Mouse (Mus musculus) layer of hippocampus, adult 9-10 months (tissue): Measurements from ENCODE around the gene Slc25a41.
A peak's percentile ranks its signal among the peaks of the same experiment; 100 is the strongest.
"Not testable (repeated sequence)": the region's sequence is repeated elsewhere in the genome, so short reads cannot be mapped to it uniquely, and the experiment has no call there.

Experiments used
- DNase-seq: peaks from one replicate; pipeline ENCODE4 v3.0.0; 2022; ENCODE audit warnings: low spot score

Gene Slc25a41

DNA sequence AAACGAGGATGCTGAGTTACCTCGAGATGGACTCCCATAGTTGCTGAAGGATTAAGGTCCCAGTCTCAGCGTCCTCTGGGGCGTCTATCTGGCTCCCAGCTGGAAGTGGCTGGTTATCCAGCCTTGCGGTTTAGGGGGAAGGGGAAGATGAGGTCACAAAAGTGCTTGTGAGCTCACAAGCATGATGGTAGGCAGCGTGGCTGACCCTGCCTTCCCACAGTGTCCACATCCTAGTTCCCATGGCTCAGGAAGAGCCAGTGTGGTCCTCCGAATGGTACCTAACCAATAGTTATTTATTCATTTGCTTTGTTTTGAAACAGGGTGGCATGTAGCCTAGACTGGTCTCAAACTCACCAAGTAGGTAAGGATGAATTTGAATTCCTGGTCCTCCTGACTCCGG, at the start of gene Slc25a41:
Gene Slc25a41 (minus strand): TSS at position 101 of the 400 bp plus-strand sequence.
- no peak for DNase-seq

GRCm38 (mm10) chr17:57087049-57087832, 45.8 kb upstream of the Slc25a41 start, which contains the start of gene Tubb4a:
TSS of gene Tubb4a (minus strand) at chr17:57087782.
- DNase-seq: peak; percentile 61

- DNase-seq: no peak
These were observed 44.7 kb upstream of the Slc25a41 start for GRCm38 (mm10) chr17:57085970-57086757.

- DNase-seq: no peak
These were observed 41.0 kb upstream of the Slc25a41 start for GRCm38 (mm10) chr17:57082481-57082880.

- no peak for DNase-seq
These were observed 39.9 kb upstream of the Slc25a41 start for GRCm38 (mm10) chr17:57081234-57081842.

GRCm38 (mm10) chr17:57079919-57080318, 38.5 kb upstream of the Slc25a41 start:
- no peak for DNase-seq

GRCm38 (mm10) chr17:57078336-57078735, 36.9 kb upstream of the Slc25a41 start, which contains the start of gene Dennd1c:
TSS of gene Dennd1c (minus strand) at chr17:57078514.
- no peak for DNase-seq

DNA sequence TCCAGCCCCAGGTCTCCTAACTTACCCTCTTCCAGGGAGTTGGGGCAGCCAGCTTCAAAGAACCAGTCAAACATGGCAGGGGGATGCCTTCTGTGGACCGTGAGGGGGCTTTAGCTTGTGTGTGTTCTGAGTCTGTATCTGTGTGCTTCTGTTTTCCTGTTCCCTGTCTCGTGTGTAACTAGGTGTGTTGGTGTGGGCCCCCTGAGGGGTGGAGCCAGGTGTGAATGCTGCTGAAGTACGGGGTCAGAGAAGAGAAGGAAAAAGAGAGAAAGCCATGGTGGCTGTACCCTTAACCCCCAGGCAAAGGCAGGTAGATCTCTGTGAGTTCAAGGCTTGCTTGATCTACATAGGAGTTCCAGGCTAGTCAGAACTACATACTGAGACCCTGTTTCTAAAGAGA, 35.5 kb upstream of the Slc25a41 start:
- DNase-seq: no peak

DNA sequence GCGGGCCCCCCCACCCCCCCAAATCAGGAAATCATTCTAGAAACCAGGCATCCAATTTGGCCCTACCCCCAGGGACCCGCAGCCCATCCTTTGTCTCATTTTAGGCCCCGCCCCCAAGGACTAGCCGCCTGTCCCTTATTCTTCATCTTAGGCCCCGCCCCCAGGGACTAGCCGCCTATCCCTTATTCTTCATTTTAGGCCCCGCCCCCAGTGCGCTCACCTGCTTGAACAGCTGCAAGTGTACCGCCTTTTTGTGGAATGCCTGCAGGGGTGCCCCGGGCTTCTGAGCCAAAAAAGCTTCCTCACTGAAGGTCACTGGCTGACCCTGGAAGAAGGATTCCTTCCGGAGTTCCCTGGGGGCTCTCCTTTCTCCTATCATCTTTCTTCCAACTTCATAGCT, 29.2 kb upstream of the Slc25a41 start:
- no peak for DNase-seq

GRCm38 (mm10) chr17:57070272-57070671, 28.8 kb upstream of the Slc25a41 start:
- no peak for DNase-seq

DNA sequence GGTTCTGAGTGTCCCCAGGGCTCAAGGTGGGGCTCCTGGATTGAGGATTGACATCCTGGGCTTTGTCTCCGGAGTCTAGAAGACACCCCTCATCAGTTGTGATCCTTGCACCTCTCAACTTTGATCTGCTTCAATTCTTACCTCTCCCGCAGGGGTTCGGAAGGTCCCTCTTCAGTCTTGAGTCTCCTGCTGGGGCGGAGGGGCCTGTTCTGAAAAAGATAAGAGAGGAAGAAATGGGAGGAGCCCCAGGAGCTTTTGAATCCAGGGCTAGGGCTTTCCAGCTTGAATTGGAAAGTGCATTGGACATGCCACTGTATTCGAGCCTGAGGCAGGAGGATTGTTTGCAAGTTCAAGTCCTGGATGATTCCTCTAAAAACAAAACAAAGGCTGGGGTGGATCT, 25.5 kb upstream of the Slc25a41 start:
- no peak for DNase-seq

DNA sequence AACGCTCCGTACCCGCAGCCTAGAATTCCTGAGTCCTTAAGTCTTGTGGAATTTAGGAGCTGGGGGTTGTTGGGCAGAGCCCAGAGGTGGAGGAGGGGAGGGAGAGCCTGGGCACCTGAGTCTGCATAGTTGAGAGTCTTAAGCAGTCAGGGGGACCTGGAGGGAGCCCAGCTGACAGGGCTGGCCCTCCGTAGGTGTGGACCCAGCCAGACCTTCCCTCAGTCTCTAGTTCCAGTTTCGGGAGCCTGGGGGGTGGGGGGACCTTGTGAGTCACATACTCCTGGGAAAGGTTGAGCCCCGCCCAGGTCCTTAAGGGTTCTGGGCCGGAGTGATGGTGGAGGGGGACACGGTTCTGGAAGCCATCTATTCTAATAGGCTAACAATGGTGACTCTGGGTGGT, 21.6 kb upstream of the Slc25a41 start:
- DNase-seq: no peak

DNA sequence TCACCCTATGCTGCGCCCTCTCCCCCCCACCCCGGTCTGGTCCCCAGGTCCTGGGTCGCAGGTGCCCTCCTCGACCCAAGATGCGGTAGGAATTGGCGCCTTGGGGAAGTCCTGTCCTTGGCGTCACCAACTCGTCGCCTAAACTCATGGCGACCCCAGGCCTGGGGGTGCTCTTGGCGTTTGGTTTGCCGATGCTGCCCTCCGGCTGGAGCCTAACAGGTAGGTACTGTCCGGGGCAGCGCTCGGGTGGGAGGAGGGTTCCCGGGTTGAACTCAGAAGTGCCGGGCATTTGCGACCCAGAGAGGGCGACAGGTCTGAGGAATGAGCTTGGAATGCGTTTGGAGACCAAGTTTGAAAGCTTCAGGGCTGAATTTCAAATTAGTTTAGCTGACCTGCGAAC, 21.1 kb upstream of the Slc25a41 start:
- DNase-seq: no peak

DNA sequence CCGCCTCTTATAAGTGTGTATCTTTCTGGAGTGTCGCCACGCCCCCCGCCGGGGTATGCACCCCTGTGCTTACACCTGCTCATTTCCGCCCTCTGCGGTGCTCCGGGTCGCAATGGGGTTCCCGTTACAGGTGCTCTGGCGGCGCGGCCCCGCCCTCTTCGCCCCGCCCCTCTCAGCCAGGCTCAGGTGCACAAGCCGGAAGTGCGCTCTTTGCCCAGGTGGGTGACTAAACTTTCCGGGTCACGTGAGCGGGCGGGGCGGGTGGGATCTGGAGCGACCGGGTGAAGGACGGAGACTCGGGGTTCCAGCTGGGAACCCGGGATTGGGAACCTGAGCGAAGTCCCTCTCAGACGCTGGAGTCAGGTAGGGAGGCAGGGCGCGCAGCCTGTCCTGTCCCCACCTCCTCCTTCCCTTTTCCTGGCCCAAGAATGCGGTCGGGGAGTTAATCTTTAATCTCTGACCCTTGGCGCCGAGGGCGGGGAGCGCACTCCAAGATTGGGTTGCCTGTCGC, 20.6 kb upstream of the Slc25a41 start:
- no peak for DNase-seq

- DNase-seq: no peak
These were observed 19.6 kb upstream of the Slc25a41 start for GRCm38 (mm10) chr17:57061069-57061468.

DNA sequence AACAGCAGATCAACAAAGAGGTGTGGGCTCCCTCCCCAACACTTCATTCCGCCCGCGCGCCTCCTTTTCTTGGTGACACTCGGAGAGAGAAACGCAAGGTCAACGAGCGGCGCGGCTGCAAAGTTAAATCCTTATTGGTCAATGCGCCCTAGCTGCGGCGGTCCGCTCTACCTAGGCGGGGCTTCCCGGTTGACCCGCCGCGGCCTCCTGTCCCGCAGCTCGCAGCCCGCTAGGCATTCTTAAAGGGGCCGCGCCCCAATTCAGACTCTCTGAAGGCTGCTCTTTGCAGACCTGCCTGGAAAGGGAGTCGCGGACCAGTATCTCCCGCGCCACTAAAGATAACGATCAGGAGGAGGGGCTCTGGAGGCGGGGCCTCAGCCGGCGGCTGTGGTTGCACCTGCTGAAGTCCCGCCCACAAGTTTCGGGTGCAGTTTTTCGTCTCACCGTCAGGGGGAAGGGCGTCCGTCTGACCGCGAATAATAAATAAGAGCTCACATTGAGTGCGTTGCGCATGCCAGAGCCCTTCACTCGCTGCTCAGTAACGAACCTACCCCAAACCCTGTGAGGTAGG, 18.9 kb upstream of the Slc25a41 start:
- peak; percentile 96 for DNase-seq

DNA sequence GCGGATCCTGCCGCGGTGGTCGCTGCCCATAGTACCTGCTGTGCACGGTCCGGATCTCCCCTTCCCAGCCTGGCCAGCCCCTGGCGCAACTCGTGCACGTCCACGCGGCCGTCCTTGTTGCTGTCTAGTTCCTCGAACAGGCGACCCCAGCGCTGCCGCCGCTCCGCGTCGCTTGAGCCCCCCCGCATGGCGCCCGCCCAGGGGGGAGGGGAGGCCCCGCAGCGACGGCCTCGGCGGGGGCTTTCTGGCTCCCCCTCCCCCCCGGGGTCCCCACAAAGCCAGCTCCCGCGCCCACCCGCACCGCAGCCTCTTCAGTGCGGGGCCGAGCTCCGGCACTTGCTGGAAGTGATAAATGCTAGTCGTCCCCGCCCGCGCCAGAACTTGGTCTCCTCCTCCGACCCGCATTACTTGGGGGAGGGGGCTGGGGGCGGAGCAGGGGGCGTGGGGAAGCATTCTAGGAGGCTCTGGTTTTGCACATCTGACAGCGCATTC, 18.1 kb upstream of the Slc25a41 start, which contains the start of gene Slc25a23:
Gene Slc25a23 (minus strand): TSS at position 378 of the 492 bp plus-strand sequence.
- peak; percentile 37 for DNase-seq

GRCm38 (mm10) chr17:57058891-57059485, 17.5 kb upstream of the Slc25a41 start, which contains the start of gene Crb3:
TSS of gene Crb3 (plus strand) at chr17:57059105.
- DNase-seq: no peak

DNA sequence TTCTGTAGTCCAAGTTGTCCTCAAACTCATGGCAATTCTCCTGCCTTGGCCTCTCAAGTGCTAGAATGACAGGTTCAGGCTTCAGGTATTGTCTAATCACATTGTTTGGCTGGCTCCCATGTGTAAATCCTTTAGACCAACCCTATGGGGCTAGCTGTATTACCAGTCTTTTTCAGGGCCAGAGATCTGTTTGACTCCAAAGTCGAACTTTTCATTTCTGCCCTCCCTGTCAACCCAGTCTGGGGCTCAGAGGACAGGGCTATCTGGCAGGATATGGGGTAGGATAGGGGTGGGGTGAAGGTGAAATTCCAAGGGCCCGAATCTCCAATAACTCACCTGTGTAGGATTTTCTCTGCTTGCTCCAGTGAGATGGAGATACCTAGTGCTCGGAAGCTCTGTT, 14.8 kb upstream of the Slc25a41 start:
- DNase-seq: no peak

- not testable (repeated sequence) for DNase-seq
These were observed 10.2 kb upstream of the Slc25a41 start for GRCm38 (mm10) chr17:57051679-57052078.

DNA sequence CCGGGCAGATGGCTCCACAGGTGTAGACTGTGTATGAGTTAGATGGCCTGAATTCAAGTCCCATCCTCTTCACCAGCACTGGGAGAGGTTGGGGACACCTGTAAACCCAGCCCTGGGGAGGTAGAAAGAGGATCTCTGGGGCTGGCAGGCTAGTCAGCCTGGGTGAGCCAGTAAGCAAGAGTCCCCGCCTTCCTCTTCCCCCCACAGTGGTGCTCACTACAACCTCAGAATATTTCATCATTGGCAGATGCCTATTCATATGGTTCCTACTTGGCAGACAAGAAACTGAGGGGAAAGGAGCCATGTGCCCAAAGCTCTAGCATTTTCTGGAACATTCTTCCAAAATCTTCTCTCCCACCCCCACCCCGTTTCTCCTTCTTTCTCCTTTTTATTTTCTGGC, 7.4 kb upstream of the Slc25a41 start:
- no peak for DNase-seq
